Mouse (Mus musculus) activated CD4-positive, CD25-positive, alpha-beta regulatory T cell, adult 4 months (primary cell): ENCODE measurements at regions not wholly inside any gene's neighbourhood (a gene's known extent, or its start where the extent isn't known, plus 50 kb on each side); places are given as distances from the start of the nearest gene placed in this dataset.

Source experiments
- ATAC-seq: one replicate; pipeline ENCODE4 v1.8.0; 2017

DNA sequence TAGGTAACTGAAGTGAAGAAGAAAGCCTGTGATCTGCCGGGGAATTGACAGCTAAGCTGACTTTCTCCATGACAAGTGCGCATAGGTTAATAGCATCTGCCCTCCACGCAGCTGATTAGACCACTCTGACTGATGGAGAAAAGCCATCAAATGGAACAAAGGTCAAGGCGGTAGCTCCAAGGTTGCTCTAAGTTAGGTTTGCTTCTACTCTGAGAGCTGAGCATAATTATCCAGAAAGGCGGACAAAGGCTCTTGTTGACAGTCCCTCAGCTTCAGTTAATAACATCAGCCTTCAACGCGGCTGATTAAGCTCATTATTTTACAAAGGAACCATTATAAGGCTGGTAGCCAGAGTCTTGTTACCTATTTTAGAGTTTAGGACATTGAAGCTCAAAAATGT lies 54.0 kb upstream of the Enpep start:
- ATAC-seq = no peak

DNA sequence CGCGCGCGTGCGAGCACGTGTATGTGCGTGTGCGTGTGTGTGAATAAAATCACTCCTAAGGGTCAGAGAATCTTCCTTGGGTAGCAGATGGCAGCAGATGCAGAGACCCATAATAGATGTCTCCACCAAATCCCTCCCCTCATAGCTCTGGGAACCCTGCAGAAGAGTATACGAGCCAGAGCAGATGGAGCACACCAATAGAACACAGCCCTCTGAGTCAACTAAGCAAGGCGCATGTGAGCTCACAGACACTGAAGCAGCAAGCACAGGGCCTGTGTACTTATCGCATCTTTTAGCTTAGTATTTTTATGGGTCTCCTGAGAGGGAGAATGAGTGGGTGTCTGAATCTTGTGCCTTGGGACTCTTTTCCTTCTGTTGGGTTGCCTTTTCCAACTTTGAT lies 58.0 kb upstream of the Enpep start:
- no peak for ATAC-seq

DNA sequence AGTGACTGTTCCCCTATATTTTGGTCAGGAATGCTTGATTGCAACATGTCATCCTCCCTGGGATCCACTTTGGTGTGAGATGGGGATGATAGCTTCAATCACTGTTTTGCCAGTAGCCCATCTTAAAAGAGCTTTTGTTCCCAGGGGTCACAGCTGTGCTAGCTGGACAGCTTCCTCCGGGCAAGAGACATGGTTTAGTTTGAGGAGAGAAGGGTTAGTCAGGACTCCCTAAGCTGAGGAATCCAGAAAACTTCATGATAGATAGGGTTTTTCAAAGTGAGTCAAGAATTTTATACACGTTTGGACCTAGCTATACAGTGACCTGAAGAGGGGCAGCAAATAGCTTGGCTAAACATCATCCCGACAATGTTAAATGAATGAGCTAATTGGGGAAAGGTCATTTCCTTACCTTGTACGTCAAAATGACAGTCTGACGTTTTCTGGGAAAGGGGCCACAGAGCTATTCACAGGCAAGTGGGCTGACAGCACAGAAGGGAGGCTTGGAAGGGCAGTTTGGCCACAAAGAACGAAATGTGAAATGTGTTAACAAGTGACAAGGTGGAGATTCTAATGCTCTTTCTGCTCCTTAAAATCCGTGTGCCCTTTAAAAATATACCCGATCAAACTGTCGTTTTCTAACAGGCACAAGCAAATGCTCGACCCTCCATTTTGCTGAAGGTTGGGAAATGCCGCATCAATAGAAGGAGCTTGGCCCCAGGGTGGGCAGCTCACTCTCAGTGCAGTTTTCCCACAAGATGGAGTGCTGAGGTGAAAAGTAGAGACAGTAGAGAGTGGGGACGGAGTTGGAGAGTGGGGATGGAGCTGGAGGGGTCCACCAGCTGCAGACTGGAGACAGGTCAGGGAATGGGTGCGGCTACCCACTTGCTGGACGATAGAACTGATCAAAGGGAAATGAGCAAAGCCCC lies 59.6 kb upstream of the Enpep start:
- ATAC-seq = no peak

GRCm38 (mm10) chr3:129392814-129393804 lies 60.6 kb upstream of the Enpep start:
- ATAC-seq = no peak

GRCm38 (mm10) chr3:129397481-129397880 lies 65.0 kb upstream of the Enpep start:
- ATAC-seq = no peak

GRCm38 (mm10) chr3:129400092-129400924 lies 67.8 kb upstream of the Enpep start:
- ATAC-seq = no peak

DNA sequence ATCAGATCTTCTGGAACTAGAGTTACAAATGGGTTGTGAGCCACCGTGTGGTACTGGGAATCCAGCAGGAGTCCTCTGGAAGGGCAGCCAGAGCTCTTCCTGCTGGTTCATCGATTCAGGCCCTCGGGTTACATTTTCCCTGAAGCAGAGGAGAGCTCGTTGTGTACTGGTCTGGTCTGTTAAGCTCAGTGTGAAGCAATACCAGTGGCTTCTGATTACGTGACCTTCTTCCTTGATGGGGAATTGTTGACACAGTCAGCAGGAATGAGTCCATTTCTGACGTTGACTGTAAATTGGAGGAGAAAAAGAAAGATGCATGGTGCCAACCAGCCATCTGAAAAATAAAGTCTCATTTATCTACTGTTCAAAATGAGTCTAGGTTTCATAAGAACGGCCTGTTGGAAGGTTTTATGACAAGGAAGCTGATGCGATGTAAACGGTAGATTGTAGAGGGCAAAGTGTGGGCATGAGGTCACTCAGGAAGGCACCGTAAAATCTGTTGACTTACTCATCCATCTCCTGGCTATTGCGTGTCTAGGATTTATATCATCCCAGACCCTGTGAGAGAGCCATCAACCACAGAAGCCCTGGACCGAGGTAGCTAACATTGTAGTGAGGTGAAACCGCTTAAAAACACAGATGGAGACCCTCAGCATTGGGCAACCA lies 79.0 kb upstream of the Enpep start:
- no peak for ATAC-seq

DNA sequence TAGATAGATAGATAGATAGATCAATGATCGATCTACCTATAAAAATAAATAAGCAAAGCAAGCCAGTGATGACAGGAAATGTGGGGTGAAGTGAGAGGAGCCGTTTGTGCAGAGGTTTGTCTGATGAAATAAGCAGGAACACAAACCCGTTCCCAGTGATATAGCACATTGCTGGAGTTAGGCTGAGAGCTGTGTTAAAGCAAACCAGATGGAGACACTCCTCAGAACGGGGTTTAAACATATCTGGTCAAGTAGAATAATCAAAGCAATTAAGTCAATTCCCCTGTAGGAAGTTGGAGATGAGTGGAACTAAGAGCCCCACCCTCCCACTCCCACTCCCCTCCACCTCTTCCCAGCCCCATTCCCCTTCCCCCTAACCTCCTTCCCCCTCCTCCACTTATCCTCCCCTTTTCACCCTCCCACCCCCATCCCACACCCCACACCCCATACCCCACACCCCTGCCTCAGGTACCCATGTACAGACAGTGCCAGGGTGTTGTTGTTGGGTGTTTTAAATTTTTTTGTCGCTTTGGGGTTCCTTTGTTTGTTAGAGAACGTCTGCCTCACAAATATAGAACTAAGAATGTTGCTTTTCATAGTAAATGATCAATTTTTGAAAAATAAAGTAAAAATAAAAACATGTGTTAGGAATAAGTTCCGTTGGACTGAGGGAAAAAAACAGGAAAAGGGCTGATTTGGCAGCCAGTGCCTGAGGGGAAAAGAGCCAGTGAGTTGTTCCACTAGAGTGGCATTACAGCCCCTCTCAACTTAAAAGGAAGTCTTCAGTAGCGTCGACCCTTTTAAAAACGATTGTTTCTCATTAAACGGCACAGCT lies 79.8 kb upstream of the Enpep start:
- no peak for ATAC-seq

DNA sequence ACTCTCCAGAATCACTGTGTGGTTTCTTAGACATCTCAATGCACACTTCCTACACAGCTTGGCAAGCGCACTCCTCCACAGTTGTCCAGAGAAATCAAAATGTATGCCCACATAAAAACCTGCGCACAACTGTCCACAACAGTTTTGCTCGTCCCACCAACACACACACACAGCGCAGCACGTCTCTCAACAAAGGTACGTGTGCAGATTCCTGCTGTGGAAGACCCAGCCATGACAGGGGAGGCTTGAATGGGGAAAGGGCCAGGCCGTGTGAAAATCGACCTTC lies 80.4 kb upstream of the Enpep start:
- no peak for ATAC-seq

DNA sequence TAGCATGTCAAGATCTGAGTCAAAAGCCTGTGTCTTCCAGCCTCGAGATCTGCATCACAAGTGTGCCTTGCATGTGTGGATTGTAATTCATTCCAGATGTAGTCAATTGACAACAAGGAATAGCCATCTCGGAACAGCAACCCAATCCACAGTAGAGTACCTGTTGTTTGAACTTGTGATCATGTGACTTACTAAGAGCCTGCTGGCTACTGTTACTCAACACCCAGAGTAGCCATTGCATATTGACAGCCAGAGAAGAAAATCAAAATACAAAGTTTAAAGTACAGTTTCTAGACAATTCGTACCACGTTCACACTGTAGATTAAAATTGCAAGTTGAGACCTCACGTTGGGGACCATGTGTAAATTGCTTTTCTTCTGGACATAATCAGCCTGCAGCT lies 83.1 kb upstream of the Enpep start:
- no peak for ATAC-seq

DNA sequence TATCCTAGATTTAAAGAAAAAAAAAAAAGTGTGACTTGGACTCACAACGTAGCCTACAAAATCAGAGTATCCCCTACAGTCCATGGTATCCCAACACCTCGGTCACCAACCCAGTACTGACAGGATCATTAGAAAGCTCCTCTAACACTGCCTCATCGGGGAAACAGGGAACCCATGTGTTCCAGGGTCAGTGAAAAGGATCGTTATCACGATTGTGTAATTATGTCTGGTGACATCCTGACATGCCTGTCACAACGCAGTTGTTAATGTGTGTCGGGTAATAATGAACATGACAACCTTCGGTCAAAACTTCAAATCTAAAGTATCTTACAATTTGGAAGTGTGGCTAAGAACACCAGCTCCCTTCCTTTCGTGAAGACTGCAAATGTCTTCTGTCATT lies 83.8 kb upstream of the Enpep start:
- no peak for ATAC-seq

GRCm38 (mm10) chr3:129421620-129422239 lies 89.2 kb upstream of the Enpep start:
- peak; percentile 93 for ATAC-seq

DNA sequence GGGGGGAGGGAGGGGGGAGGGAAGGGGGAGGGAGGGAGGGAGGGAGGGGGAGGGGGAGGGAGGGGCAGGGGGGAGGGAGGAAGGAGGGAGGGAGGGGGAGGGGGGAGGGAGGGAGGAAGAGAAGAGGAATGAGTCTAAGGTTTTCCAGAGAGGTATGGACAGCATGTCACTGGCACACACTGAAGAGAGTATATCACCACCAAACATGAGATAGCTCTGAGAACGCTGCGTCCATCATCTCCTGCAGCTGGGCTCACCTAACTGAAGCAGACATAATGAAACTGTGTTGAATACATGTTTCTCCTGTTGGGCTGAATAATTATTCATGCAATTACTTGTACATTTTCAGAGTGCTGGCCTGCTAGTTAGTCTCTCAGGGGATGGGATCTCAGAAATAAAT lies 96.2 kb upstream of the Enpep start:
- ATAC-seq = no peak

- ATAC-seq = no peak
These were observed 96.9 kb upstream of the Enpep start for GRCm38 (mm10) chr3:129429161-129430111.

DNA sequence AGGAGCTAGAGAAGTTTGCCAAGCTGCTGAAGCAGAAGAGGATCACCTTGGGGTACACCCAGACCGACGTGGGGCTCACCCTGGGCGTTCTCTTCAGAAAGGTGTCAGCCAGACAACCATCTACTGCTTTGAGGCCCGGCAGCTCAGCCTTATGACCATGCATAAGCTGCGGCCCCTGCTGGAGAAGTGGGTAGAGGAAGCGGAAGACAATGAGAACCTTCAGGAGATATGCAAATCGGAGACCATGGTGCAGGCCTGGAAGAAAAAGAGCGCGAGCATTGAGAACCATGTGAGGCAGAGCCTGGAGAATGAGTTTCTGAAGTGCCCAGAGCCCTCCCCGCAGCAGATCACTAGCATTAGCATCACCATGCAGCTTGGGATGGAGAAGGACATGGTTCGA lies 98.1 kb upstream of the Elovl6 start:
- ATAC-seq = no peak

DNA sequence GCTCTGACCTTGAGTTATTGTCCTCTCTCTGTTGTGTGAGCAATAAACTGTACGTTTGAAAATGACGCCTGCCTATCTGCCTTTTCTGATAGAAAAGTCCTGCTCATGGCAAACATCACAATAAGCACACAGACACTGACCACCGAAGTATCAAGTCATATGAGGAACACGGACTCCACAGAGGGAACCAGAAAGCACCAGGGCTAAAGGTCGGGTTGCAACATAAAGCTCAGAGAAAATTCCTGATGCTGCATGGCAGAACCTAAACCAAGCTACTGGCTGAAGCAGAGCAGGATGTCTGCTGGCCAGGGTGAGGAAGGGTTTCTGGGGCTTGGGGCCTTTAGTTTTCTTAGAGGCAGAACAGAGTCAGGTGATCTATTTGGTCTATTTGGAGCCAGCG lies 94.5 kb upstream of the Elovl6 start:
- no peak for ATAC-seq

- ATAC-seq = no peak
These were observed 89.4 kb upstream of the Elovl6 start for GRCm38 (mm10) chr3:129442756-129443155.

- ATAC-seq = no peak
These were observed 87.9 kb upstream of the Elovl6 start for GRCm38 (mm10) chr3:129444221-129444620.

DNA sequence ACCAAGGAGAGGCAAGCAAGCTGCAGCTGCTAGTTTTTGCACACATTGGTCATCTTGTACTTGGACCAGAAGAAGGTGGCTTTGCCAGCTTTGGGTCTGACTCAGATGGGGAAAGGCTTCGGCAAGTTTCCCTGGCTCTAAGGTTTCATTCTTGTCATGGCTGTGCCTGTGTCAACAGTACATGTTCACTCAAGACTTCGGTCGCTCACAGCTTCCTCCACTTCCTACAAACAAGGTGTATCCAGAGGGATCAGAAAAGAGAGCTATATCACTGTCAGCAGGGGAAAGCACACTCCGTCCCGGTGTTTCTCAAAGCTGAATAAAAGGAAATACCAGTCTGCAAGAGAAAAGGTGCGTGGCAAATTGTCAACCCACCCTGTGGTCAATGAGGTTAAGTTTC lies 86.2 kb upstream of the Elovl6 start:
- no peak for ATAC-seq

GRCm38 (mm10) chr3:129449928-129450327 lies 82.2 kb upstream of the Elovl6 start:
- ATAC-seq = no peak
